Mouse (Mus musculus) midbrain, embryonic 15.5 days (tissue): ENCODE measurements around the gene Banf1. TPM values are rescaled to one million over a fixed set of nuclear protein-coding genes. Genes with fewer than 3 reads are reported as not detected.

Source experiments
- ATAC-seq: fragments of 200-750 bp; cut with Nextera tagmentation; replicated peaks from 2 replicates; pipeline ENCODE4 v1.8.0; 2017; ENCODE audit warnings: moderate TSS enrichment
- H3K27ac ChIP-seq: fragments of 300-500 bp; sonication (generic); 2 replicates; pipeline ENCODE4 v1.5.1; 2015; ENCODE audit warnings: mild to moderate bottlenecking, inconsistent platforms
- H3K27me3 ChIP-seq: fragments of 300-500 bp; sonication (generic); replicated peaks from 2 replicates; pipeline ENCODE4 v1.6.1; 2015; ENCODE audit warnings: inconsistent platforms
- H3K36me3 ChIP-seq: fragments of 300-500 bp; sonication (generic); replicated peaks from 2 replicates; pipeline ENCODE4 v1.6.1; 2015; ENCODE audit warnings: inconsistent platforms
- H3K4me1 ChIP-seq: fragments of 300-500 bp; sonication (generic); 2 replicates; pipeline ENCODE4 v1.6.1; 2015; ENCODE audit warnings: inconsistent platforms
- H3K4me2 ChIP-seq: fragments of 300-500 bp; sonication (generic); 2 replicates; pipeline ENCODE4 v1.6.1; 2015; ENCODE audit warnings: inconsistent platforms, mild to moderate bottlenecking, moderate library complexity
- H3K4me3 ChIP-seq: fragments of 300-500 bp; sonication (generic); 2 replicates; pipeline ENCODE4 v1.5.1; 2015; ENCODE audit warnings: mild to moderate bottlenecking, inconsistent platforms
- H3K9ac ChIP-seq: fragments of 300-500 bp; sonication (generic); 2 replicates; pipeline ENCODE4 v1.6.1; 2015; ENCODE audit warnings: mild to moderate bottlenecking, inconsistent platforms
- H3K9me3 ChIP-seq: fragments of 300-500 bp; sonication (generic); 2 replicates; pipeline ENCODE4 v1.6.1; 2016; ENCODE audit warnings: inconsistent platforms
- WGBS: fragments of 180-500 bp; shearing (Covaris S2); methylation state at CpG from one replicate; pipeline ENCODE4 v1.1.7; 2015; ENCODE audit warnings: mixed read lengths; 5-methylcytosine and 5-hydroxymethylcytosine counted together
- polyA plus RNA-seq: library from polyadenylated mRNA; unstranded; fragments of >200 nt; fragmentation: Nextera tagmentation; extraction: Ambion mirVana; gene quantifications from 2 replicates; pipeline ENCODE4 v1.2.1, GENCODE M21; 2015

Gene Banf1
- polyA plus RNA-seq, 1 experiment from 2014 or later, result 307 TPM

GRCm38 (mm10) chr19:5345297-5346131 lies 21.5 kb downstream of the Banf1 start:
- Histone ChIP-seq H3K36me3 (no peaks in the 10 kb centered on the region), H3K27ac (no peak overlapping the region), H3K4me1 (peaks cover 10% of the 10 kb centered on the region), H3K4me3 (no peak overlapping the region), H3K27me3 (no peaks in the 10 kb centered on the region), H3K4me2 (no peak overlapping the region), H3K9ac (no peak overlapping the region), H3K9me3 (no peaks in the 10 kb centered on the region)
- ATAC-seq, result no peak
- 88% methylated on average over 6 of the region's 6 CpGs for WGBS

GRCm38 (mm10) chr19:5341360-5341759 lies 25.6 kb downstream of the Banf1 start:
- no peak overlapping the region for H3K4me3 ChIP-seq
- H3K4me2 ChIP-seq, result no peak overlapping the region
- no peaks in the 10 kb centered on the region for H3K36me3 ChIP-seq
- H3K27ac ChIP-seq, result no peak overlapping the region
- no peak for ATAC-seq
- H3K27me3 ChIP-seq, result no peaks in the 10 kb centered on the region
- no peaks in the 10 kb centered on the region for H3K4me1 ChIP-seq
- no peak overlapping the region for H3K9ac ChIP-seq
- H3K9me3 ChIP-seq, result no peaks in the 10 kb centered on the region
- WGBS, result 90% methylated on average over 7 of the region's 7 CpGs

GRCm38 (mm10) chr19:5337975-5338374 lies 29.0 kb downstream of the Banf1 start:
- WGBS, result 19% methylated on average over 5 of the region's 5 CpGs
- Histone ChIP-seq H3K4me2 (no peak overlapping the region), H3K9ac (no peak overlapping the region), H3K4me3 (no peak overlapping the region), H3K27ac (no peak overlapping the region), H3K4me1 (no peaks in the 10 kb centered on the region), H3K36me3 (no peaks in the 10 kb centered on the region), H3K27me3 (no peaks in the 10 kb centered on the region), H3K9me3 (no peaks in the 10 kb centered on the region)
- no peak for ATAC-seq

GRCm38 (mm10) chr19:5335441-5335840 lies 31.5 kb downstream of the Banf1 start, which contains the start of gene Catsper1:
TSS of gene Catsper1 (plus strand) at chr19:5335741.
- Histone ChIP-seq H3K4me2 (no peak within 1 kb of the TSS), H3K27ac (no peak within 1 kb of the TSS), H3K9me3 (no peaks in the 10 kb centered on the region), H3K36me3 (no peaks in the 10 kb centered on the region), H3K4me1 (no peaks in the 10 kb centered on the region), H3K9ac (no peak within 1 kb of the TSS), H3K27me3 (no peaks in the 10 kb centered on the region), H3K4me3 (no peak within 1 kb of the TSS)
- ATAC-seq, result no peak
- 92% methylated on average over 6 of the region's 6 CpGs for whole genome bisulfite sequencing

GRCm38 (mm10) chr19:5334741-5335140 lies 32.2 kb downstream of the Banf1 start:
- no peak overlapping the region for H3K4me3 ChIP-seq
- WGBS, result 85% methylated on average over 5 of the region's 5 CpGs
- no peaks in the 10 kb centered on the region for H3K36me3 ChIP-seq
- no peaks in the 10 kb centered on the region for H3K9me3 ChIP-seq
- no peak overlapping the region for H3K9ac ChIP-seq
- H3K27me3 ChIP-seq, result no peaks in the 10 kb centered on the region
- no peak overlapping the region for H3K27ac ChIP-seq
- no peak overlapping the region for H3K4me2 ChIP-seq
- H3K4me1 ChIP-seq, result no peaks in the 10 kb centered on the region
- no peak for ATAC-seq

- Histone ChIP-seq H3K9ac (no peak overlapping the region), H3K4me3 (no peak overlapping the region), H3K27me3 (no peaks in the 10 kb centered on the region), H3K36me3 (no peaks in the 10 kb centered on the region), H3K27ac (no peak overlapping the region), H3K4me1 (no peaks in the 10 kb centered on the region), H3K4me2 (no peak overlapping the region), H3K9me3 (no peaks in the 10 kb centered on the region)
- 81% methylated on average over 19 of the region's 19 CpGs for WGBS
- no peak for ATAC-seq
Measured at GRCm38 (mm10) chr19:5327970-5328369, 39.0 kb downstream of the Banf1 start.

- no peak overlapping the region for H3K27ac ChIP-seq
- H3K4me2 ChIP-seq, result no peak overlapping the region
- H3K36me3 ChIP-seq, result no peaks in the 10 kb centered on the region
- H3K4me1 ChIP-seq, result no peaks in the 10 kb centered on the region
- 58% methylated on average over 17 of the region's 17 CpGs for WGBS
- H3K27me3 ChIP-seq, result no peaks in the 10 kb centered on the region
- H3K9me3 ChIP-seq, result no peaks in the 10 kb centered on the region
- no peak overlapping the region for H3K9ac ChIP-seq
- no peak overlapping the region for H3K4me3 ChIP-seq
- ATAC-seq, result no peak
Measured at GRCm38 (mm10) chr19:5323801-5324200, 43.2 kb downstream of the Banf1 start.

Other genes with a start within 250 kb of the Banf1 start
- gene Klc2, start 248.6 kb downstream of the Banf1 start, polyA plus RNA-seq, result 76.8 and 78.4 TPM in 2 replicates
- 55.3 and 55.7 TPM in 2 replicates for gene Pacs1, start 94.0 kb downstream of the Banf1 start, polyA plus RNA-seq
- 350 and 352 TPM in 2 replicates for gene Sf3b2, start 71.7 kb downstream of the Banf1 start, polyA plus RNA-seq
- gene Gal3st3, start 68.8 kb downstream of the Banf1 start, polyA plus RNA-seq, result 47.2 and 50.3 TPM in 2 replicates
- gene Catsper1, start 31.4 kb downstream of the Banf1 start, polyA plus RNA-seq, result not detected in 2 replicates
- 5.9 and 7.2 TPM in 2 replicates for gene Cst6, start 17.6 kb downstream of the Banf1 start, polyA plus RNA-seq
- gene Eif1ad, start 427 bp downstream of the Banf1 start, polyA plus RNA-seq, result 43.6 and 43.8 TPM in 2 replicates
- gene Sart1, start 21.5 kb upstream of the Banf1 start, polyA plus RNA-seq, result 72.5 and 77.3 TPM in 2 replicates
- gene Tsga10ip, start 35.4 kb upstream of the Banf1 start, polyA plus RNA-seq, result not detected in 2 replicates
- gene Drap1, start 57.8 kb upstream of the Banf1 start, polyA plus RNA-seq, result 291 and 296 TPM in 2 replicates
- gene AI837181, start 58.0 kb upstream of the Banf1 start, polyA plus RNA-seq, result 71.5 and 74.9 TPM in 2 replicates
- gene Fosl1, start 80.4 kb upstream of the Banf1 start, polyA plus RNA-seq, result 0.40 TPM in 1 of 2 replicates, not detected in the other
- 11.7 and 13.2 TPM in 2 replicates for gene Ccdc85b, start 90.7 kb upstream of the Banf1 start, polyA plus RNA-seq
- gene Fibp, start 93.4 kb upstream of the Banf1 start, polyA plus RNA-seq, result 180 and 185 TPM in 2 replicates
- 5.4 and 6.5 TPM in 2 replicates for gene Ctsw, start 101.3 kb upstream of the Banf1 start, polyA plus RNA-seq
- gene Efemp2, start 106.8 kb upstream of the Banf1 start, polyA plus RNA-seq, result 41.3 and 45.9 TPM in 2 replicates
- 54.3 and 60.2 TPM in 2 replicates for gene Mus81, start 121.2 kb upstream of the Banf1 start, polyA plus RNA-seq
- 3,624 and 3,631 TPM in 2 replicates for gene Cfl1, start 123.3 kb upstream of the Banf1 start, polyA plus RNA-seq
- 0.17 TPM in 1 of 2 replicates, not detected in the other for gene 1700020D05Rik, start 136.6 kb upstream of the Banf1 start, polyA plus RNA-seq
- 106 and 111 TPM in 2 replicates for gene Snx32, start 143.4 kb upstream of the Banf1 start, polyA plus RNA-seq
- 0.10 and 0.13 TPM in 2 replicates for gene Ovol1, start 193.5 kb upstream of the Banf1 start, polyA plus RNA-seq
- 3.0 and 3.1 TPM in 2 replicates for gene Ap5b1, start 200.9 kb upstream of the Banf1 start, polyA plus RNA-seq
- gene Rnaseh2c, start 234.7 kb upstream of the Banf1 start, polyA plus RNA-seq, result 56.2 and 57.7 TPM in 2 replicates
- 82.3 and 84.7 TPM in 2 replicates for gene Kat5, start 243.1 kb upstream of the Banf1 start, polyA plus RNA-seq